Mouse (Mus musculus): Measurements from ENCODE around the gene Batf3. TPM values are rescaled to one million over a fixed set of nuclear protein-coding genes. Genes with fewer than 3 reads are reported as not detected.

Gene Batf3
- polyA plus RNA-seq (2015; fragmentation: Nextera tagmentation; extraction: Ambion mirVana) = 5.5 and 10.3 TPM in 2 replicates

DNA sequence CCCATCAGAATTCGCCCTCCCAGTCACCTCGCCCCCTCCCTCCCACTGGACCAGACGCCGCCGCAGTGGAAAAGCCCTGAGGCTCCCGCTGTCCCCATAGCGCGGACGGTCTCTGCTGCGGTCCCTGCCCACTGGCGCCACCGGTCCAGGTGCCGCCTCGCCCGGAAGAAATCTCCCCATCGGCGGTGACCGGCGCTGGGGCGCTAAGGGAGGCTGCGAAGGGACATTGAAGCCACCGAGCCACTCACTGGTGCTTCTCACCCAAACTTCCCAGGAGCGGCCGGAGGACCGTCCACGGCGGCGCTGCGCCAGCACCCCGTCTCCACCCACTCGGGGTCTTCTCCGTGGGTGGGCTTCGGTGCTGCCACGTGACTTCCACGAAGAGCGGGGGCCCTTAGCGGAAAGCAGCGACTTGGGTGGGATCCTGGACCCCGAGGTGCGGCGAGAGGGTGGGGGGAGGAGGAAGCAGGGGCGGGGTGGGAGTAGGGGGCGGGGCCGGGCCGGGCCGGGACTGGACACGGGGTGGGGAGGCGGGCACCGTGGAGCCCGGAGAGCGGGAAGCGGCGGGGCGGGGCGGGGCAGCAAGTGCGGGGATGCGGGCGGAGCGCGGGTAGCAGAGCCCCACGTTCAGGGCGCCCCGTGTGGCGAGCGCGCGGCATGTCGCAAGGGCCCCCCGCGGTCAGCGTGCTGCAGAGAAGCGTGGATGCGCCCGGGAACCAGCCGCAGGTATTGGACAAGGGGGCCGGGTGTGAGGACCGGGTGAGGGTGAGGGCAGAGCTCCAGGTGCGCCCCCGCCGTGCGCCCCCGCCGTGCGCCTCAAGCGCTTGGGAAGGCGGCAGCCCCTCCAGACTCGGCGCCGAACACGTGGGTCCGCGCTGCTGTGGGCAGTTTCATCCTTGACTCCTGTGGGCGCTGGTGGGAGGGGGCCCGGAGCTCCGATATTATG lies at the start of gene Batf3:
Gene Batf3 (plus strand): TSS at position 46 of the 946 bp plus-strand sequence.

GRCm38 (mm10) chr1:191062781-191063485 lies 34.7 kb upstream of the Batf3 start, which contains the start of the genes Tatdn3 and Nsl1:
Gene Tatdn3, minus strand, starts transcription at chr1:191062932.
Gene Nsl1, plus strand, starts transcription at chr1:191063012.

Other genes starting within 250 kb of the Batf3 start
- gene Rps6kc1, start 186.1 kb upstream of the Batf3 start, polyA plus RNA-seq (2015; fragmentation: Nextera tagmentation; extraction: Ambion mirVana) = 7.8 and 9.2 TPM in 2 replicates
- 29.0 and 32.6 TPM in 2 replicates for gene Angel2, start 172.7 kb upstream of the Batf3 start, polyA plus RNA-seq (2015; fragmentation: Nextera tagmentation; extraction: Ambion mirVana)
- 6.0 and 10.4 TPM in 2 replicates for gene Vash2, start 118.6 kb upstream of the Batf3 start, polyA plus RNA-seq (2015; fragmentation: Nextera tagmentation; extraction: Ambion mirVana)
- 6.1 and 7.1 TPM in 2 replicates for gene Flvcr1, start 71.7 kb upstream of the Batf3 start, polyA plus RNA-seq (2015; fragmentation: Nextera tagmentation; extraction: Ambion mirVana)
- gene Spata45, start 61.2 kb upstream of the Batf3 start, polyA plus RNA-seq (2015; fragmentation: Nextera tagmentation; extraction: Ambion mirVana) = not detected in 2 replicates
- 18.7 and 23.1 TPM in 2 replicates for gene Tatdn3, start 34.9 kb upstream of the Batf3 start, polyA plus RNA-seq (2015; fragmentation: Nextera tagmentation; extraction: Ambion mirVana)
- 4.6 and 6.2 TPM in 2 replicates for gene Nsl1, start 34.8 kb upstream of the Batf3 start, polyA plus RNA-seq (2015; fragmentation: Nextera tagmentation; extraction: Ambion mirVana)
- gene Fam71a, start 67.0 kb downstream of the Batf3 start, polyA plus RNA-seq (2015; fragmentation: Nextera tagmentation; extraction: Ambion mirVana) = not detected in 2 replicates
- gene Atf3, start 120.2 kb downstream of the Batf3 start, polyA plus RNA-seq (2015; fragmentation: Nextera tagmentation; extraction: Ambion mirVana) = 2.7 and 3.4 TPM in 2 replicates
- 254 and 391 TPM in 2 replicates for gene Nenf, start 220.3 kb downstream of the Batf3 start, polyA plus RNA-seq (2015; fragmentation: Nextera tagmentation; extraction: Ambion mirVana)
- gene Tmem206, start 228.1 kb downstream of the Batf3 start, polyA plus RNA-seq (2015; fragmentation: Nextera tagmentation; extraction: Ambion mirVana) = 7.7 and 12.3 TPM in 2 replicates

All from adrenal gland, postnatal 0 days (tissue).